Mouse (Mus musculus) olfactory bulb, adult 2 months (tissue): ENCODE data around the gene Timm10.

ENCODE experiments used
- CTCF ChIP-seq: fragments of 200-500 bp; IDR thresholded peaks from 2 replicates; pipeline ENCODE4 v1.5.1; 2012; ENCODE audit warnings: low read depth, mild to moderate bottlenecking, low read length, moderate library complexity; ENCODE audit not compliant: insufficient read depth
- POLR2A ChIP-seq: fragments of 200-500 bp; IDR thresholded peaks from 2 replicates; pipeline ENCODE4 v1.6.1; 2012; ENCODE audit warnings: mild to moderate bottlenecking, low read depth, low read length, moderate library complexity; ENCODE audit not compliant: insufficient read depth

DNA sequence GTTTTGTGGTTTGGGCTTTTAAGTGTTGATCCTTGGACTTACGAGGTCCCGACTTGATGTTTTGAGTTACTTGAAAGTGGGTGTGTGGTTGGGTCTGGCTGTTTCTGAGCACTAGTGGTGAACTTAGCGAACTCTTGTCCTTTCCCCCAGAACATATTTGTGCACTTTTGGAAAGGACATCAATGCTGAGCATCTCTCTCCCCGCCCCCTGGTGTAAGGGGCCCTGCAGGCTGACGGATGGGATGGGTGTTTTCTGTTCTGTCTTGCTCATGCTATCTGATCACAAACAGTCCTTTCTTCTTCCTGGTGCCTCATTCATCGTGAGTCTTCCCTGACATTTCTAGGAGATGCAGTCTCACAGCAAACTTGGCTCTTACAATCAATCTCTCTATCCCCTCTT is 16.9 kb downstream of the Timm10 start:
- no peak for TF ChIP-seq CTCF
- TF ChIP-seq POLR2A = no peak
